Comparison of ENCODE assay signal across 20 mouse cellular contexts in the genomic region with DNA sequence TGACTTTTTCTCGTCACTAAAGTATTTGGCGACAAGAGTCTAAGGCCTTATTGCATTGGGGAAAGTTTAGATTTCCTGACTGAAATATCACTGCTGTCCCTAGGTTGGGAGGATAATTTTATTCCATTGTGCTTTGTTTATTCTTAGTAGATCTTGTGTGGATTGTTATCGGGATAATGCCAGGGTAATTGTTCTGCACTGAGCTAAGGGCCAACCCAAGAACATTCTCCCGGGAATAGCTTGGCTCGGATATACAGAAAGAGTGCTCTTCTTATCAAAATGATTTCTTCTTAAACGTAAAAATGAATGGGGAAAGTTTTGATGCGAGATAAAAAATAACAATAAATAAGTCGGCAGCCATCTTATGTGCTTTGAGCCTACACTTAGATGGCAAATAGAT.
"Had no signal": no experiment of that assay in that cellular context is flagged by ENCODE, and none has a peak within 500 bp of the region (broad histone marks: within the 10 kb centered on the region; RNA-seq: fewer than 3 reads in every experiment).

No protein-coding gene starts in this region.

- H3K36me3 ChIP-seq: hindbrain, embryonic 10.5 days; hindbrain, embryonic 12.5 days; intestine, embryonic 15.5 days; limb, embryonic 10.5 days; limb, embryonic 12.5 days; liver, embryonic 13.5 days; liver, embryonic 15.5 days had no signal

- H3K27me3 ChIP-seq: hindbrain, embryonic 12.5 days; intestine, embryonic 15.5 days; limb, embryonic 12.5 days; liver, embryonic 13.5 days; liver, embryonic 15.5 days had no signal

- H3K4me3 ChIP-seq: hindbrain, embryonic 10.5 days; hindbrain, embryonic 12.5 days; intestine, embryonic 15.5 days; layer of hippocampus, adult 2 months; left cerebral cortex, adult 2 months; limb, embryonic 10.5 days; limb, embryonic 12.5 days; liver, embryonic 13.5 days; liver, embryonic 15.5 days had no signal

- DNase-seq: forebrain, postnatal 0 days; gastrocnemius, postnatal 10 days; gastrocnemius, postnatal 25 days; heart, postnatal 10 days; heart, postnatal 4 days; kidney, adult 8-10 months; kidney, postnatal 10 days; kidney, postnatal 25 days; kidney, postnatal 4 days; liver; liver, embryonic 13.5 days had no signal

- H3K4me1 ChIP-seq: hindbrain, embryonic 12.5 days; intestine, embryonic 15.5 days had no signal

- H3K27ac ChIP-seq: hindbrain, embryonic 10.5 days; hindbrain, embryonic 12.5 days; hindbrain, embryonic 14.5 days; intestine, embryonic 15.5 days; layer of hippocampus, adult 2 months; left cerebral cortex, adult 2 months; limb, embryonic 10.5 days; limb, embryonic 12.5 days; liver, embryonic 13.5 days; liver, embryonic 15.5 days had no signal
